Mouse (Mus musculus) embryo, embryonic 9.5 days (tissue): ENCODE data around the gene Tnfrsf12a.

Experiments
- DNase-seq: peaks from one replicate; pipeline ENCODE4 v3.0.0-alpha.2; 2017; ENCODE audit errors: extremely low spot score

The Tnfrsf12a gene

GRCm38 (mm10) chr17:23644613-23645495, 32.4 kb downstream of the Tnfrsf12a start, which contains the start of gene Mmp25:
Gene Mmp25, minus strand, starts transcription at chr17:23645277.
- DNase-seq = peak; percentile 60

- no peak for DNase-seq
These were observed 46.0 kb downstream of the Tnfrsf12a start for GRCm38 (mm10) chr17:23631241-23631640.

GRCm38 (mm10) chr17:23630195-23631020, 46.9 kb downstream of the Tnfrsf12a start:
- DNase-seq = peak; percentile 81

- no peak for DNase-seq
These were observed 49.5 kb downstream of the Tnfrsf12a start for GRCm38 (mm10) chr17:23627813-23628212.
